Mouse (Mus musculus): ENCODE measurements around the gene Has1.
A peak's percentile ranks its signal among the peaks of the same experiment; 100 is the strongest.

Has1 gene

GRCm38 (mm10) chr17:17855064-17855838, at the start of gene Has1:
Gene Has1, minus strand, starts transcription at chr17:17855205.
- DNase-seq (ENCODE audit: low spot score in 2 of 2) = no peak

DNA sequence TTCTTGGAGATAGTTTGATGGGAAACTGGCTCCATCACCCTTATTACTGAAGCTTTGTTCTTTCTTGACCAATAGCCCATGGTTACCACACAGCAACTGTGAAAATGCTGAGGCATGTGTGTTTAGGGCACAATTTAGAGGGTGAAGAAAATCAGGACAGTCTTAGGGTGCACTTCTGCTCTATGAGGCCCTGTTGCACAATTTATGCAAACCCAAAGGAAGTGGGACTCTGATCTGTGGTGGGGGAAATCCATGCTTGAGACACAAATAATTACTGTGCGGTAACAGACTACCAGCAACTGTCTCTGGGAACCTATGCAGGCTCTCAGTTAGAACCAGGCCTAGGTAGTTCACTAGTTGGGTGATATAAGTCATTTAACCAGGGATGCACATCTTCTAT, 45.8 kb upstream of the Has1 start:
- DNase-seq (ENCODE audit: low spot score in 2 of 2) = no peak

DNA sequence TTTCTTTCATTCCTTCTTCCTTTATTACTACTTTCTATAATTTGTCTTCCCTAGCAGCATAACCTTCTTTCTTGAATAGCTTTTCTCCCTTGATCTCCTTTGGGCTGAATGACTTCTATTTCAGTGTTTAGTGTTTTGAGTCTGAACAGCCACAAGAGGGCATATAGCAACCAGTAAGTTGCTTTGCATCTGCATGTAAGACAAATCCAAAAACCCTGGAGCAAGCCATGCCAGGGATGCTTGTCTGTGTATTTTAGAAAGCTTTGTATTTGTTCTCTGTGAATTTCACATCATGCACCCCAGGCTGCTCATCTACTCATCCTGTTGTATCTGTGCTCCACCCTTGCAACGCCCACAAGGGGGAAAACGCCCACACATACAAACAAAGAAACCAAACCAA, 44.3 kb upstream of the Has1 start:
- DNase-seq (ENCODE audit: low spot score in 2 of 2) = no peak

DNA sequence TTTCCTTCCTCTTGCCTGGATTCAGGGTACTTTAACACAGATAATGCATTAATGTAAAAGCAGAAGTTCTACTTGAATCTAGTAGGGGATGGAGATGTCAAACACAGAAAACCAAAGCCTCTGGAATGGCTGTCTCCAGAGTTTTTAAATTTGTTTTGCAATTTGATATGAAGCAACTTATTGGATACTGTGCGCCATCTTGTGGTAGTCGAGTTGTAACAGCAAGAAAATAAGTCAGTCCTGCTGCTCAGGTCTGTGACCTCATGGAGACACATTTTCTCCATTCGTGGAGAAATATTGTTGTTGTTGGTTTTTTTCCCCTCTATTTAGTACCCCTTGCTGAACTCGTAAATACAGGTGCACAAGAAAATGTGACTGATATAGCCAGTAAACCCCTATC, 41.0 kb upstream of the Has1 start:
- no peak for DNase-seq (ENCODE audit: low spot score in 2 of 2)

GRCm38 (mm10) chr17:17889732-17890425, 34.9 kb upstream of the Has1 start:
- no peak for DNase-seq (ENCODE audit: low spot score in 2 of 2)

DNA sequence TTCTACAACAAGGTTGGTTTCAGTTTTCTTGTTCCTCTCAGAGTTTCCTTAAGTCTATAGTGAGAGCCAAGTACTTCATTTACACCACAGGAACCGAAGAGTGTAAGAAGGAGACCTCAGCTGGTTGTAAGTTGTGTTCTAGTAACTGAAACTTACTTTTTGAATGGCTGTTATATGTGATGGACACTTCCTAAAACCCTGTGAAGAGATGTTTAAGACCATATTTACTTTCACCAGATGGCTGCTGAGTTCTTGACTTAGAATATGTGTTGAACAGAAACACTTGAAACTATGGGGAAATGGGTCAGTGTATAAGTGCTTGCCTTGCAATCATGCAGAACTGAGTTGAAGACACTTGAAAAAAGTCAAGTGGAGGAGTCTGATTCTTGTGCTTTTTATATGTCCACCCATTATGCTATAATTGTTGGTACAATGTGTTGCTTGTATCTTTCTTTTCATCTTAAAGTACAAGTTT, 32.8 kb upstream of the Has1 start, which contains the start of the genes Fpr2 and Fpr3:
Gene Fpr2 (plus strand): TSS at position 51 of the 475 bp plus-strand sequence.
Gene Fpr3 (plus strand): TSS at position 79 of the 475 bp plus-strand sequence.
- no peak for DNase-seq (ENCODE audit: low spot score in 2 of 2)

GRCm38 (mm10) chr17:17883840-17884239, 28.8 kb upstream of the Has1 start, which contains the start of gene Fpr1:
Gene Fpr1, minus strand, starts transcription at chr17:17883940.
- DNase-seq (ENCODE audit: low spot score in 2 of 2) = no peak

DNA sequence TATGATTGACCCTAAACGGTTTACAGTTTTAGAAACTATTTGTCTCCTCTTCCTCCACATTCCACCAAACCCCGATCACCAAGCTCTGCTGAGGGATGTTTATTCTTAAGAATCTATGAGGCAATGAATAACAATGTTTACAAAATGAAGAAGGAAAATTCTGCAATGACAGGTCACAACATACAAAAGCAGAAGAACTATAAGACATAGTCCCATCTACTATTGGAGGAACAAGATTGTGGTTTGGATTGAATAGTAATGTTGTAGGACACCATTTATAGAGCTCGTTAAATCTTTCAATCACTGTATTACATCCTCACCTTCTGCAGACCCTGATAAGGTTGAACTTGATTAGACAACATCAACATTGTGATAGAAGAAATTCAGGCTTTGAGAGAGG, 27.7 kb upstream of the Has1 start:
- DNase-seq (ENCODE audit: low spot score in 2 of 2) = no peak

- no peak for DNase-seq (ENCODE audit: low spot score in 2 of 2)
Measured at GRCm38 (mm10) chr17:17879347-17879746, 24.3 kb upstream of the Has1 start.

DNA sequence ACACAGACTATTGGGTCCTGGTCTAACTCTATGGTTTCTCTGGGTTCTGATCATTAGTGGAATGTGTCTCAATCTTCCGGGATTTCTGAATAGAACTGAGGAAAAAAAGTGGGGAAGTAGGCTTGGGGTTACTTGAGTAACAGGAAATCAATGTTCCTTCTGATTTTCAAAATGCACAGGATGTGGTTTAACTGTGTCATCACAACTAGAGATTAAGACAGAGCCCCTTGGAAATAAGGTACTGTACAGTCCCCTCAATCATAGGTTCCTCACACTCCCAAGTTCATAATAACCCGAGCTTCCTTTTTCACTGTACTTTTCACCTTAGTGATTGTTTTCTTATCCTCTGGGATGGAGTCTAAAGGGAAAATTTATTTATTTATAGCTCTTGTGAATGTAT, 16.7 kb upstream of the Has1 start:
- no peak for DNase-seq (ENCODE audit: low spot score in 2 of 2)

- no peak for DNase-seq (ENCODE audit: low spot score in 2 of 2)
Measured at GRCm38 (mm10) chr17:17870892-17871550, 16.0 kb upstream of the Has1 start.

- no peak for DNase-seq (ENCODE audit: low spot score in 2 of 2)
Measured at GRCm38 (mm10) chr17:17866801-17867469, 11.9 kb upstream of the Has1 start.

DNA sequence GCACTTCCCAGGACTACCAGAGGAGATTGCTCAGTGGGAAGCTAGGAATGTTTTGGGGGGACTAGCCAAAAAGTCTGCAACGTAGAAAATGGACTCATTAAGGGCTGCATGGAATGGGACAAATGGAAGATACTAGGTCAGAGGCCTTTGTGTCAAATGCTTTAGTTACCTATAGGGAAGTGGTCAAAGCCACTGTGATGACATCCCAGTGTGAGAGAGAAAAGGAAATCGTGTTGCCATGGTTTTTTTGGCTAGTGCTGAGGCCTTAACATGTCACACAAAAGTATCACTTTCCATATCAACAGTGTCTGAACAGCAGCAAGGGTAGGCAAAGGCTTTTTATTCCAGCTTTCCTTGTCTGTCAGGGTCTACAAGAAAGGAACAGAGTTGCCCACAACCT, 10.2 kb upstream of the Has1 start:
- no peak for DNase-seq (ENCODE audit: low spot score in 2 of 2)

GRCm38 (mm10) chr17:17862360-17862759, 7.4 kb upstream of the Has1 start:
- no peak for DNase-seq (ENCODE audit: low spot score in 2 of 2)

- no peak for DNase-seq (ENCODE audit: low spot score in 2 of 2)
Measured at GRCm38 (mm10) chr17:17860110-17860509, 5.1 kb upstream of the Has1 start.

- DNase-seq (ENCODE audit: low spot score in 2 of 2) = no peak
Measured at GRCm38 (mm10) chr17:17857446-17857845, 2.4 kb upstream of the Has1 start.

DNA sequence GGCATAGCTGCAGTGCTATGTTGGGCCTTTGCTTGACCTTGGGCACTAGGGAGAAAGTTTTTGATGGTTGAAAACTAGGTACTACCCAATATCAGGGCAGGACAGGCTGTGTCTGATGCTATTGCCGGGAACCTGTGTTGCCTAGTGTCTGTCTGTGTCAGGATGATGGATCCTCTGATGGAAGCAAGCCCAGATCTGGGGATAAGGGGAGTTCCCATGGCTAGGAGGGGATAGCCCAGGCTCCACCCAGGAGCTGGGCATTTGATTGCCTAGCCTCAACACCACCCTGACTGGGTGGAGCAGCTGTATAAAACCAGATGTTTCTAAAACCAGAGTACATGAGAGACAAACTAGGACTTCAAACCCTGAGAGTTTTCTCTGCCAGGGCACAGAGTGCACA, 1.6 kb upstream of the Has1 start:
- DNase-seq (ENCODE audit: low spot score in 2 of 2) = no peak

- DNase-seq (ENCODE audit: low spot score in 2 of 2) = no peak
Measured at GRCm38 (mm10) chr17:17849906-17850712, 4.9 kb downstream of the Has1 start.

GRCm38 (mm10) chr17:17848988-17849387, 6.0 kb downstream of the Has1 start:
- DNase-seq (ENCODE audit: low spot score in 2 of 2) = no peak

GRCm38 (mm10) chr17:17845187-17846027, 9.6 kb downstream of the Has1 start:
- peak in 1 of 2 experiments; percentile 31 for DNase-seq (ENCODE audit: low spot score in 2 of 2)
